Mouse (Mus musculus): ENCODE data around the gene Alg11. TPM values are rescaled to one million over a fixed set of nuclear protein-coding genes. Genes with fewer than 3 reads are reported as not detected.

The Alg11 gene
- total RNA-seq, 1 experiment from 2014 or later: 36.3 TPM

GRCm38 (mm10) chr8:22079313-22080007 is 18.9 kb downstream of the Alg11 start:
- no peak for DNase-seq

DNA sequence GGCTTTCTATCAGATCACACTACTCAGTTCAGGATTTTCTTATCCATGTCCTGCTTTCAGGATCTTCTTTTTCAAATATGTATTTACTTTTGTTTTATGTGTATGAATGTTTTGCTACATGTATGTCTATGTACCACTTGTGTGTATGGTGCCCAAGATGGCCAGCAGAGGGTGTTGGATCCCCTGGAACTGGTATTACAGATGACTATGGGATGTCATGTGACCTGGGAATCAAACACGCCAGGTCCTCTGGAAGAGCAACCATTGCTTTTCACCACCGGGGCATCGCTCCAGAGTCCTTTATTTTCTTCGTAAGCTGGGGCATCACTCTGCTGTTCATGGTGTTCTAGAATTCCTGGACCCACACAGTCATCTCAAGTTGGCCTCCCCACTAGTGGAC is 28.7 kb downstream of the Alg11 start:
- DNase-seq: no peak

DNA sequence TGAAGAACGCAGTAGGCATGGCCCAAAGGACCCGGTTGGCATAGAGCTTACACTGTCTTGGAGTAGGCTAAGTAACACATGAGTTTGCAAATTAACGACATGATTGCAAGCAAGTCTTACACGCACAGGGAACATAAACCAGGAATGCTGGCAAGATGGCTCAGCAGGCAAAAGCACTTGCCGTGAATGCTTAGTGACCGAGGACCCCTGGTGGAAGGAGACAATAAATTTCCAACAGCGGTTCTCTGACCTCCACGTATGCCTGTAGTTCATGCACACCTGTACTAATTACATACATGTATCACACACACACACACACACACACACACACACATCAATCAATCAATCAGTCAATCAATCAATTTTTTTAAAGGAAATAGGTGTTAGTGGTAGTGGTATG is 31.0 kb downstream of the Alg11 start:
- DNase-seq: peak; percentile 8

DNA sequence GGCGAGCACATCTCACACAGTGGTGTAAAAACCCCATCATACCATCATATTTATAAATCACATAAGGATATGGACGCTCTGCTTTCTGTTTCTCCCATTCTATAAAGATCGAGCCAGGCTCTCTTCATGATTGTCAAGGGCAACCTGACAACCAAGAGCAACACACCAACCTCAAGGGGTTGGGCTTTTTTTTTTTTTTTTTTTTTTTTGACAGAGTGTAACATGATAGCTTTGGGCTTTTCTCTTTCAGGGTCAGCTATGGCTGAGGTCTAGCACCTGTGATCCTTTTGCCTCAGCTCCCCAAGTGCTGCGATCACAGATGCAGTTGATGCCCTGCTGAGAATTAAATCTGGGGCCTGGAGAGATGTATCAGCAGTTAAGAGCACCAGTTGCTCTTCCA is 46.5 kb downstream of the Alg11 start:
- DNase-seq: no peak

Other genes starting within 250 kb of the Alg11 start
- gene Defb50, start 237.2 kb upstream of the Alg11 start, total RNA-seq (2021): not detected in 2 replicates
- gene Defb2, start 220.8 kb upstream of the Alg11 start, total RNA-seq (2021): not detected in 2 replicates
- gene Defb10, start 201.8 kb upstream of the Alg11 start, total RNA-seq (2021): not detected in 2 replicates
- gene Defb9, start 175.3 kb upstream of the Alg11 start, total RNA-seq (2021): not detected in 2 replicates
- not detected in 2 replicates for gene Defb11, start 154.3 kb upstream of the Alg11 start, total RNA-seq (2021)
- not detected in 2 replicates for gene Defb15, start 128.0 kb upstream of the Alg11 start, total RNA-seq (2021)
- not detected in 2 replicates for gene Defb35, start 122.4 kb upstream of the Alg11 start, total RNA-seq (2021)
- gene Defb13, start 114.0 kb upstream of the Alg11 start, total RNA-seq (2021): not detected in 2 replicates
- gene Fam90a1a, start 102.0 kb upstream of the Alg11 start, total RNA-seq (2021): not detected in 2 replicates
- gene Ccdc70, start 90.9 kb upstream of the Alg11 start, total RNA-seq (2021): not detected in 2 replicates
- gene Atp7b, start 416 bp upstream of the Alg11 start, total RNA-seq (2021): 1.3 and 1.5 TPM in 2 replicates
- 3.7 and 4.8 TPM in 2 replicates for gene Nek5, start 64.3 kb downstream of the Alg11 start, total RNA-seq (2021)
- 6.6 and 7.8 TPM in 2 replicates for gene Nek3, start 105.7 kb downstream of the Alg11 start, total RNA-seq (2021)
- gene Ckap2, start 125.1 kb downstream of the Alg11 start, total RNA-seq (2021): 7.6 and 10.7 TPM in 2 replicates
- 35.5 and 40.7 TPM in 2 replicates for gene Vps36, start 132.1 kb downstream of the Alg11 start, total RNA-seq (2021)
- 3.7 and 4.3 TPM in 2 replicates for gene Thsd1, start 166.6 kb downstream of the Alg11 start, total RNA-seq (2021)
- not detected in 2 replicates for gene Tpte, start 222.7 kb downstream of the Alg11 start, total RNA-seq (2021)